Mouse (Mus musculus) liver, postnatal 0 days (tissue): Measurements from ENCODE around the gene Alg14.

Source experiments
- CTCF ChIP-seq: sonication (generic); IDR thresholded peaks from 2 replicates; pipeline ENCODE4 v1.5.1; 2016; ENCODE audit warnings: antibody characterized with exemption, low read depth
- EP300 ChIP-seq: IDR thresholded peaks from 2 replicates; pipeline ENCODE4 v1.6.1; 2016; ENCODE audit warnings: antibody characterized with exemption, low read depth, mild to moderate bottlenecking

GRCm38 (mm10) chr3:121344951-121345642, 53.5 kb downstream of the Alg14 start:
- TF ChIP-seq CTCF (no peak), EP300 (no peak)
